Mouse (Mus musculus): Measurements from ENCODE around the gene Nxph4. TPM values are rescaled to one million over a fixed set of nuclear protein-coding genes. Genes with fewer than 3 reads are reported as not detected.

The Nxph4 gene
- polyA plus RNA-seq (2015; fragmentation: Nextera tagmentation; extraction: Ambion mirVana): 0.13 TPM in 2 replicates

DNA sequence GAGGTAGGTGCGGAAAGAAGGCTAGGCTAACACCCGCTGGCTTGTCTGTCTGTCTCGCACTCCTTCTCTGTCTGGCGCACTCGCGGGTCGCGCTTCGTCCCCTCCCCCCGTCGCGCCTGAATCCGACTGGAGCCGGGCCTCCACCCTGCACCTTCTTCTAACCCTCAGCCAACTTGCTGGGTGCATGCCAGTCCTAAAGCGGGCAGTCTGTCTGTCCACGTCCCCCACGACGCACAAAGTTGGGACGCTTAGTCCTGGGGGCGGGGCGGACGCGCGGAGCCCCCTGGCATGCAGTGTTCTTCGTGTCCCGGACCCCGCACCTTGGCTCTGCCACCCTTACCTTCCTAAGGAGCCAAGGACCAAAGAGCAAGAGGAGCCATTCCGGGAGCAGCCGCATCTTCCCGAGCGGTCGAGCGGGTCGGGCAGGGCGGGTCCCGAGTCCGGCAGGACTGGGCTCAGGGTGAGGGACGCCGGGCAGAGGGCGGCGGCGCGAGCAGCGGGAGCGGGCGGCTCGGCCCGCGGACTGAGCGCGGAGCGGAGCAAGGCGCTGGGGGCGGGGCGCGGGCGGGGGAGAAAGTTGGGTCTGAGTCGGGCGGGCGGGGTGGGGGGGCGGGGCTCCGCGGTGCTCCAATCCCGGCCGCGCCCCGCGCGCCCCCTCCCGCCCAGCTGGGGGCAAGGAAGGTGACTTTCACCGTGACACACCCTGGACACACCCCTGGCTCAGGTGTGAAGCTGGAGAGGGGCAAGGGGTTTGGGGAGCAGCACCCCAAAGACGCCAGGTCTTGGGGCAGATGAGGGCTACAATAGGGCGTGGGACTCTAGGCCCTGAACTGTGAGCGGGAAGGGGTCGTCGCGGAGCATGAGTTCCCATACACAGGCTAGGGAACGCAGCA, at the start of gene Nxph4:
Gene Nxph4 (minus strand): TSS at position 524 of the 893 bp plus-strand sequence.
- peaks cover 13% of the 10 kb centered on the region for H3K4me1 ChIP-seq (replicated peaks)
- H3K4me3 ChIP-seq (replicated peaks): peak within 1 kb of the TSS; percentile 42
- H3K36me3 ChIP-seq: peaks cover 5% of the 10 kb centered on the region
- H3K27me3 ChIP-seq: peaks cover 87% of the 10 kb centered on the region
- H3K9ac ChIP-seq: no peak within 1 kb of the TSS
- peak within 1 kb of the TSS; percentile 59 for H3K4me2 ChIP-seq
- under 1% methylated on average over 66 of the region's 78 CpGs for whole genome bisulfite sequencing (ENCODE audit: insufficient replicate concordance)
- no peak within 1 kb of the TSS for H3K27ac ChIP-seq
- DNase-seq (no peak), ATAC-seq (ENCODE audit: low read depth) (peak; percentile 8; the same call in 1 of the 2 replicates)
- H3K9me3 ChIP-seq (replicated peaks): no peaks in the 10 kb centered on the region

GRCm38 (mm10) chr10:127583649-127584048, 49.3 kb upstream of the Nxph4 start:
- peaks cover 6% of the 10 kb centered on the region; the same call in 1 of the 2 replicates for H3K4me1 ChIP-seq (replicated peaks)
- DNase-seq (no peak), ATAC-seq (ENCODE audit: low read depth) (no peak)
- no peaks in the 10 kb centered on the region for H3K9me3 ChIP-seq (replicated peaks)
- 66% methylated on average over 8 of the region's 8 CpGs for WGBS (ENCODE audit: insufficient replicate concordance)
- no peak overlapping the region for H3K4me3 ChIP-seq (replicated peaks)
- H3K27ac ChIP-seq: no peak overlapping the region
- no peak overlapping the region for H3K9ac ChIP-seq
- H3K4me2 ChIP-seq: no peak overlapping the region
- H3K27me3 ChIP-seq: no peaks in the 10 kb centered on the region
- H3K36me3 ChIP-seq: peaks cover 40% of the 10 kb centered on the region

DNA sequence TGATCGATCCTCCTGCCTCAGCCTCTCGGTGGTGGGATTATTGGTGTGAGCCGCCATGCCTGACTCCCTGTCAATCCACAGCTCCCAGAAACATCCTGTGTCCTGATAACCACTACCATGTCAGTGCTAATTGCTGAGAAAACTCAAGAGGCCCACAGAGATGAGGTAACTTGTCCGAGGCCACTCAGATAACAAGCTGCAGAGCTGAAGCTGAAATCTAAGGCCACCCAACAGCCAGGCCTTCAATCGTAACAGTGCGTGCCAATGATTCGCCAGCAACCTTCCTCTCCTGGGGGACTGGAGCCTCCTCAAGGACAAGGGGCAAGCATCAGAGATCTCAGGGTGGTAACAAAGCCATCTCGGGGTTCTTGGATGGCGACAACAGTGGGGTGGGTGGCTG, 46.9 kb upstream of the Nxph4 start:
- H3K27ac ChIP-seq: no peak overlapping the region
- no peak overlapping the region for H3K4me2 ChIP-seq
- WGBS (ENCODE audit: insufficient replicate concordance): 69% methylated on average over 9 of the region's 9 CpGs
- H3K9me3 ChIP-seq (replicated peaks): no peaks in the 10 kb centered on the region
- H3K36me3 ChIP-seq: peaks cover 46% of the 10 kb centered on the region
- peaks cover 9% of the 10 kb centered on the region; the same call in 1 of the 2 replicates for H3K4me1 ChIP-seq (replicated peaks)
- DNase-seq (no peak), ATAC-seq (ENCODE audit: low read depth) (no peak)
- H3K27me3 ChIP-seq: no peaks in the 10 kb centered on the region
- no peak overlapping the region for H3K9ac ChIP-seq
- no peak overlapping the region for H3K4me3 ChIP-seq (replicated peaks)

GRCm38 (mm10) chr10:127577982-127578381, 43.6 kb upstream of the Nxph4 start:
- Histone ChIP-seq H3K27ac (no peak overlapping the region; the same call in 1 of the 2 replicates), H3K4me2 (no peak overlapping the region), H3K36me3 (peaks cover 57% of the 10 kb centered on the region), H3K9me3 (replicated peaks) (no peaks in the 10 kb centered on the region), H3K27me3 (no peaks in the 10 kb centered on the region), H3K4me3 (replicated peaks) (no peak overlapping the region), H3K9ac (no peak overlapping the region), H3K4me1 (replicated peaks) (peaks cover 9% of the 10 kb centered on the region; the same call in 1 of the 2 replicates)
- WGBS (ENCODE audit: insufficient replicate concordance): 59% methylated on average over 15 of the region's 15 CpGs
- ATAC-seq (ENCODE audit: low read depth): no peak
- no peak for DNase-seq

DNA sequence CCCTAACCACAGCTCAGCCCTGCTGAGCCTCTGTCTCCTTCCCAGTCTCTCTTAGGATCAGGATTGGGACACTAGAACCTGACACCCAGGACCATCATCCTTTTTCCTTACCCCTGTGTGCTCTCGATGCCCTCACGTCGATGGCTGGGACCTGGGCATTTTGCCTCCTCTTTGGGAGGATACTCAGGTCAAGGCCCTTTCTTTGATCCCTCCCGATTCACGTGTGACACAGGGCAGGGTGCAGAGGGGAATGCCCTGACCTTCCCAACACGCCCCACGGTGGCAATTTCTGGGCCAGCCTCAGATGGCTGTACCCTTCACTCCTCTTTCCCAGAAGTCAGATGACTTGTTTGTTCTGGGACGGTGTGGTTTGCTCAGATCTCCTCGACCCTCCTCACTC, 42.8 kb upstream of the Nxph4 start:
- Histone ChIP-seq H3K36me3 (peaks cover 59% of the 10 kb centered on the region), H3K27ac (no peak overlapping the region), H3K4me3 (replicated peaks) (no peak overlapping the region), H3K9ac (no peak overlapping the region), H3K9me3 (replicated peaks) (no peaks in the 10 kb centered on the region), H3K4me1 (replicated peaks) (peaks cover 4% of the 10 kb centered on the region; the same call in 1 of the 2 replicates), H3K4me2 (no peak overlapping the region), H3K27me3 (no peaks in the 10 kb centered on the region)
- 63% methylated on average over 9 of the region's 9 CpGs for WGBS (ENCODE audit: insufficient replicate concordance)
- no peak for DNase-seq
- no peak for ATAC-seq (ENCODE audit: low read depth)

DNA sequence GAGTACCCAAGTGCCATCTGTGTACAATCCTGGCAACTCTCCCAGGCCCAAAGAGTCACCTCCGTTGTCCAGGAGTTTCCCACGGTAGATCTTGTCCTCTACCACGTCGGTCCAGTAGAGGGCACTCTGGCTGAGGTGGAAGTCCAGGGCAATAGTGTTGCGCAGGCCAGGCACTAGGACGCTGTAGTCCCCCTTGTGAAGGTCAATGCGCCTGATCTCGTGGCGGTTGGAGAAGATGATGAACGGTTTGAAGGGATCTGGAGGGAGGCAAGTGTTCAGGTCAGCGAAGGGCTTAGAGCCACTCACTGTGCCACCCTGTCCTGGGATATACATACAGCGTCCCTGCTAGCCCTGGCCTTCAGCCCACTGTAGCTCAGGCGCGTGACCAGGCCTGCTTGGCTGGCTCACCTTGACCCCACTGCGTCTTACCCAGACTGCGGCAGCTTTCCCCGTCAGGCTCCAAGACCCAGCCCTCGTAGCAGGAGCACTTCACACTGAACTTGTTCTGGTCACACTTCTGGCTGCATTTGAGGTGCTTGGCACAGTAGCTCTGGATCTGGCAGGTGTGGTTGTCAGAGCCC, 42.1 kb upstream of the Nxph4 start:
- Histone ChIP-seq H3K4me1 (replicated peaks) (peaks cover 6% of the 10 kb centered on the region), H3K4me2 (no peak overlapping the region), H3K4me3 (replicated peaks) (no peak overlapping the region), H3K36me3 (peaks cover 60% of the 10 kb centered on the region), H3K9ac (no peak overlapping the region), H3K9me3 (replicated peaks) (no peaks in the 10 kb centered on the region), H3K27ac (no peak overlapping the region), H3K27me3 (no peaks in the 10 kb centered on the region)
- ATAC-seq (ENCODE audit: low read depth) (peak; percentile 26), DNase-seq (no peak)
- 51% methylated on average over 18 of the region's 18 CpGs for WGBS (ENCODE audit: insufficient replicate concordance)

GRCm38 (mm10) chr10:127575741-127576140, 41.4 kb upstream of the Nxph4 start:
- Histone ChIP-seq H3K4me3 (replicated peaks) (no peak overlapping the region), H3K9ac (no peak overlapping the region), H3K9me3 (replicated peaks) (no peaks in the 10 kb centered on the region), H3K27ac (no peak overlapping the region), H3K27me3 (no peaks in the 10 kb centered on the region), H3K4me2 (no peak overlapping the region), H3K36me3 (peaks cover 62% of the 10 kb centered on the region), H3K4me1 (replicated peaks) (peaks cover 13% of the 10 kb centered on the region)
- ATAC-seq (ENCODE audit: low read depth) (no peak), DNase-seq (no peak)
- WGBS (ENCODE audit: insufficient replicate concordance): 70% methylated on average over 7 of the region's 7 CpGs

- ATAC-seq (ENCODE audit: low read depth): no peak
- H3K27ac ChIP-seq: no peak overlapping the region
- 0 out of 2 replicates have a peak, but pooled peaks cover under 1% of the 10 kb centered on the region for H3K27me3 ChIP-seq
- peaks cover 60% of the 10 kb centered on the region for H3K36me3 ChIP-seq
- DNase-seq: no peak
- no peak overlapping the region for H3K4me3 ChIP-seq (replicated peaks)
- 67% methylated on average over 5 of the region's 5 CpGs for WGBS (ENCODE audit: insufficient replicate concordance)
- H3K4me2 ChIP-seq: no peak overlapping the region
- no peak overlapping the region for H3K9ac ChIP-seq
- no peaks in the 10 kb centered on the region for H3K9me3 ChIP-seq (replicated peaks)
- peaks cover 26% of the 10 kb centered on the region for H3K4me1 ChIP-seq (replicated peaks)
Observed at GRCm38 (mm10) chr10:127572281-127572680, 37.9 kb upstream of the Nxph4 start.

DNA sequence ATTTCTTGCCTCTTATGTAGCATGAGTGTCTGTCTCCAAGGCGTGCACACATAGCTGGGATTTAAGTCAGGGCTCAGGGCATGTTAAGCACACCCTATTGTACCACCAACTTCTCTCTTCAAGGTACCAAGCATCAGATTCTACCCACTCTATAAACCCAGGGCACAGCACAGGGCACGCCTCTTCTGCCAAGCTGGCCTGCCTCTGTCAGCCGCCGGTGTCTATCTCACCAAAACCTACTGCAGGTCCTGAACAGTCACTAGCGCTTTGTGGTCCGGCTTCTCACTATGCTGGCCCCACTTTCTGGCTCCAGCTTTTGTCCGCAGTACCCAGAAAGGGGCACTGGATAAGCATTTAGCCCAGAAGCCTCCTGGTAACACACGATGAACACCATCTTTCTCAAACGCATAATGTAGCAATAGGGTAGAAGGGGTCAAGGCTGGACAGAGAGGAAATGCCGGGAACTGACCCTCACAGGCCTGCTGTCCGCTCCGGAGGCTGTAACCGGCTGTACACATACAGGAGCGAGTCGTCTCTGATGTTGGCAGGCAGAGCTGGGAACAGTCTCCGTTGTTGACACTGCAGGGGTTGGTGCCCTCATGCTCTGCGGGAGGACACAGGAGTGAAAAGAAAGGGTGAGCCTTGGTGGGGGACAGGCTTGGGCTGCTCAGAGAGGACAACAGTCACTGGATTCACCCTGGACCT, 36.7 kb upstream of the Nxph4 start:
- no peak overlapping the region for H3K4me3 ChIP-seq (replicated peaks)
- peaks cover 23% of the 10 kb centered on the region for H3K4me1 ChIP-seq (replicated peaks)
- DNase-seq (no peak), ATAC-seq (ENCODE audit: low read depth) (0 out of 2 replicates have a peak, but pooled peaks have one; percentile 34)
- 71% methylated on average over 17 of the region's 17 CpGs for WGBS (ENCODE audit: insufficient replicate concordance)
- H3K9ac ChIP-seq: no peak overlapping the region
- H3K27ac ChIP-seq: peak overlapping the region; percentile 48; the same call in 1 of the 2 replicates
- no peak overlapping the region for H3K4me2 ChIP-seq
- peaks cover 8% of the 10 kb centered on the region; the same call in 1 of the 2 replicates for H3K27me3 ChIP-seq
- no peaks in the 10 kb centered on the region for H3K9me3 ChIP-seq (replicated peaks)
- peaks cover 70% of the 10 kb centered on the region for H3K36me3 ChIP-seq

DNA sequence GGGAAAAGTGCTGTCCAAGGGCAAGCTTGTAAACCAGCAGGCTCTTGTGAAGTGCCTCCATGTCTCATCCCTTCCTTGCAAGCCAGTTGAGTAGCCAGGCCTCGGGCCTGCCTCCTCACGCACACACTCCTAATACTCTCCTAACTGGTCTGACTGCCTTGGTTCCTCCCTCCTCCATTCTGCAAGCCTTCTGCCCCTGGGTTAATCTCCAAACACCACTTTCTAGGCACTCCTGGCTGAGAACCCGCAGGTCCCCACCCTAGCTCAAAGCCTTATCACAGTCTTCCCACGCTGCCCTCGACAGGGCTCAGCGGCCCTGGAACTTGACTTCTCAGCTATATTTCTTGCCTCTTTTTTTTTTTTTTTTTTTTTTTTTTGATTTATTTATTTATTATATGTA, 36.0 kb upstream of the Nxph4 start:
- peaks cover 11% of the 10 kb centered on the region; the same call in 1 of the 2 replicates for H3K27me3 ChIP-seq
- peak overlapping the region; percentile 83 for H3K27ac ChIP-seq
- no peaks in the 10 kb centered on the region for H3K9me3 ChIP-seq (replicated peaks)
- DNase-seq (peak; percentile 59), ATAC-seq (ENCODE audit: low read depth) (peak; percentile 92)
- peaks cover 23% of the 10 kb centered on the region for H3K4me1 ChIP-seq (replicated peaks)
- H3K4me3 ChIP-seq (replicated peaks): no peak overlapping the region
- H3K36me3 ChIP-seq: peaks cover 68% of the 10 kb centered on the region
- 12% methylated on average over 6 of the region's 6 CpGs for WGBS (ENCODE audit: insufficient replicate concordance)
- peak overlapping the region; percentile 29 for H3K4me2 ChIP-seq
- H3K9ac ChIP-seq: no peak overlapping the region

DNA sequence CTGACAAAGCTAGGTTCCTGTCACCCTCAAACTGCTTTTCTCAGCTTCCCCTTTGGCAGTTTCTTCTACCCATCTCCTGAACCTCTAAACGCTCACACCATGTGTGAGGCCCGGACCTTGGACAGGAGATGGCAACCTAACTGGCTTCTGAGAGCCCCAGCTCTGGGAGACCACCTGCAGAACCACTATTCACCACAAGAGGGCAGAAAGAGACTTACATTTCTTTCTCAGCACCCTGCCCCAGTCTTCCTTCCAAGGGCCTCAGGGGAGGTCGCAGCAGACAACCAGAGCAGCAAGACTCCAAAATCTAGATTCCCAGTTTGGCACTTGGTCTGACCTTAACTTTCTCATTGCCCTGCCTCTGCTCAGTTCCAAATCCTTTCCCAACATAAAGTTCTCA, 35.1 kb upstream of the Nxph4 start:
- no peak for ATAC-seq (ENCODE audit: low read depth)
- no peak overlapping the region for H3K4me3 ChIP-seq (replicated peaks)
- H3K4me1 ChIP-seq (replicated peaks): peaks cover 23% of the 10 kb centered on the region
- no peaks in the 10 kb centered on the region for H3K9me3 ChIP-seq (replicated peaks)
- 12% methylated on average over 3 of the region's 3 CpGs for WGBS (ENCODE audit: insufficient replicate concordance)
- H3K36me3 ChIP-seq: peaks cover 60% of the 10 kb centered on the region
- peak overlapping the region; percentile 83; the same call in 1 of the 2 replicates for H3K27ac ChIP-seq
- H3K27me3 ChIP-seq: peaks cover 11% of the 10 kb centered on the region; the same call in 1 of the 2 replicates
- DNase-seq: peak; percentile 62
- H3K4me2 ChIP-seq: no peak overlapping the region
- no peak overlapping the region for H3K9ac ChIP-seq
